Mouse (Mus musculus): ENCODE data around the gene Carmil3. TPM values are rescaled to one million over a fixed set of nuclear protein-coding genes. Genes with fewer than 3 reads are reported as not detected.

Gene Carmil3
- polyA plus RNA-seq, 1 experiment from 2014 or later, result 0.52 TPM

DNA sequence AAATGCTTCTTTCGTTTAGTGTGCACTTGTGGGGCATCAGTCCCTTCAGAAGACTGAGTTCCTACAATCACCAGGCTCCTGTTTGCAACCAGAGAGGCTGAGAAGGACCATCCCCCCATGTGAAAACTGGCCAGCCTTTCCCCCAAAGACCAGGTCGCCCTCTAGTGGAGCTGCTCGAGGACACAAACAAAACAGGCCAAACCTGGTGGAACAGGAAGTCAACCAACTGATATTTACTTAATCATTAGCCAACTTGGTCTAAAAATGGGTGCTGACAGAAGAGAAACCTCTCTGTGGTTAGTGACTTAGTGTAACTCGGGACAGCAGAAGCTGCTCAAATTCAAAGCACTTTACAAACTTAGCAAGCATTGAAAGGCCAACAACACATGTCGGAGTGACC, 66.6 kb downstream of the Carmil3 start:
- no peak overlapping the region for H3K4me3 ChIP-seq (ENCODE audit: low read depth, low read length)
- WGBS, result 16% methylated on average over 5 of the region's 5 CpGs
- no peaks in the 10 kb centered on the region for H3K9me3 ChIP-seq (ENCODE audit: control insufficient read depth)
- ATAC-seq, result no peak
- peak; percentile 96 for TF ChIP-seq CTCF (IDR thresholded peaks at IDR 0.05; ENCODE audit: low read depth)
- no peaks in the 10 kb centered on the region for H3K4me1 ChIP-seq (replicated peaks; ENCODE audit: control insufficient read depth, insufficient read depth, low read length)
- H3K9ac ChIP-seq (ENCODE audit: low read depth, low read length), result no peak overlapping the region
- H3K27ac ChIP-seq (ENCODE audit: low read depth, low read length), result peak overlapping the region; percentile 79
- H3K36me3 ChIP-seq (ENCODE audit: control insufficient read depth, insufficient read depth), result no peaks in the 10 kb centered on the region
- H3K27me3 ChIP-seq (replicated peaks; ENCODE audit: control insufficient read depth, insufficient read depth, low read length), result no peaks in the 10 kb centered on the region
- H3K4me2 ChIP-seq (replicated peaks; ENCODE audit: low read depth), result 0 out of 2 replicates have a peak overlapping the region, but pooled peaks have one; percentile 3

- Histone ChIP-seq H3K4me3 (ENCODE audit: low read depth, low read length) (no peak overlapping the region), H3K27ac (ENCODE audit: low read depth, low read length) (peak overlapping the region; percentile 79), H3K9ac (ENCODE audit: low read depth, low read length) (no peak overlapping the region), H3K36me3 (ENCODE audit: control insufficient read depth, insufficient read depth) (peaks cover 1% of the 10 kb centered on the region; the same call in 1 of the 2 replicates), H3K27me3 (replicated peaks; ENCODE audit: control insufficient read depth, insufficient read depth, low read length) (no peaks in the 10 kb centered on the region), H3K4me2 (replicated peaks; ENCODE audit: low read depth) (0 out of 2 replicates have a peak overlapping the region, but pooled peaks have one; percentile 3), H3K9me3 (ENCODE audit: control insufficient read depth) (no peaks in the 10 kb centered on the region), H3K4me1 (replicated peaks; ENCODE audit: control insufficient read depth, insufficient read depth, low read length) (no peaks in the 10 kb centered on the region)
- TF ChIP-seq CTCF (IDR thresholded peaks at IDR 0.05; ENCODE audit: low read depth), result no peak
- no peak for ATAC-seq
- WGBS, result 79% methylated on average over 3 of the region's 3 CpGs
Observed at GRCm38 (mm10) chr14:55557587-55557986, 67.1 kb downstream of the Carmil3 start.

Other genes starting within 250 kb of the Carmil3 start
- gene Dhrs4, start 11.9 kb upstream of the Carmil3 start, polyA plus RNA-seq (2015; fragmentation: Nextera tagmentation; extraction: Ambion mirVana), result 130 and 133 TPM in 2 replicates
- gene Cpne6, start 19.8 kb downstream of the Carmil3 start, polyA plus RNA-seq (2015; fragmentation: Nextera tagmentation; extraction: Ambion mirVana), result 0.24 and 0.39 TPM in 2 replicates
- gene Nrl, start 34.3 kb downstream of the Carmil3 start, polyA plus RNA-seq (2015; fragmentation: Nextera tagmentation; extraction: Ambion mirVana), result not detected in 2 replicates
- 16.7 and 17.6 TPM in 2 replicates for gene Pck2, start 49.6 kb downstream of the Carmil3 start, polyA plus RNA-seq (2015; fragmentation: Nextera tagmentation; extraction: Ambion mirVana)
- gene Dcaf11, start 69.4 kb downstream of the Carmil3 start, polyA plus RNA-seq (2015; fragmentation: Nextera tagmentation; extraction: Ambion mirVana), result 67.0 and 74.7 TPM in 2 replicates
- gene A730061H03Rik, start 69.8 kb downstream of the Carmil3 start, polyA plus RNA-seq (2015; fragmentation: Nextera tagmentation; extraction: Ambion mirVana), result 1.2 and 1.8 TPM in 2 replicates
- gene Fitm1, start 85.0 kb downstream of the Carmil3 start, polyA plus RNA-seq (2015; fragmentation: Nextera tagmentation; extraction: Ambion mirVana), result 0.48 and 0.52 TPM in 2 replicates
- 283 and 287 TPM in 2 replicates for gene Psme1, start 87.5 kb downstream of the Carmil3 start, polyA plus RNA-seq (2015; fragmentation: Nextera tagmentation; extraction: Ambion mirVana)
- gene Emc9, start 94.7 kb downstream of the Carmil3 start, polyA plus RNA-seq (2015; fragmentation: Nextera tagmentation; extraction: Ambion mirVana), result 21.6 TPM in 2 replicates
- 481 and 514 TPM in 2 replicates for gene Psme2, start 100.5 kb downstream of the Carmil3 start, polyA plus RNA-seq (2015; fragmentation: Nextera tagmentation; extraction: Ambion mirVana)
- gene Rnf31, start 101.1 kb downstream of the Carmil3 start, polyA plus RNA-seq (2015; fragmentation: Nextera tagmentation; extraction: Ambion mirVana), result 18.2 and 24.0 TPM in 2 replicates
- 44.7 and 46.9 TPM in 2 replicates for gene Irf9, start 112.9 kb downstream of the Carmil3 start, polyA plus RNA-seq (2015; fragmentation: Nextera tagmentation; extraction: Ambion mirVana)
- 29.8 and 30.1 TPM in 2 replicates for gene Rec8, start 127.4 kb downstream of the Carmil3 start, polyA plus RNA-seq (2015; fragmentation: Nextera tagmentation; extraction: Ambion mirVana)
- 28.0 and 29.8 TPM in 2 replicates for gene Ipo4, start 145.3 kb downstream of the Carmil3 start, polyA plus RNA-seq (2015; fragmentation: Nextera tagmentation; extraction: Ambion mirVana)
- 2.3 and 2.7 TPM in 2 replicates for gene Gm49378, start 147.2 kb downstream of the Carmil3 start, polyA plus RNA-seq (2015; fragmentation: Nextera tagmentation; extraction: Ambion mirVana)
- gene Tm9sf1, start 153.2 kb downstream of the Carmil3 start, polyA plus RNA-seq (2015; fragmentation: Nextera tagmentation; extraction: Ambion mirVana), result 94.6 and 95.9 TPM in 2 replicates
- 0.65 and 0.69 TPM in 2 replicates for gene Tssk4, start 159.5 kb downstream of the Carmil3 start, polyA plus RNA-seq (2015; fragmentation: Nextera tagmentation; extraction: Ambion mirVana)
- gene Mdp1, start 169.9 kb downstream of the Carmil3 start, polyA plus RNA-seq (2015; fragmentation: Nextera tagmentation; extraction: Ambion mirVana), result 85.1 and 94.0 TPM in 2 replicates
- gene Gmpr2, start 181.3 kb downstream of the Carmil3 start, polyA plus RNA-seq (2015; fragmentation: Nextera tagmentation; extraction: Ambion mirVana), result 21.3 and 24.4 TPM in 2 replicates
- gene Nedd8, start 181.5 kb downstream of the Carmil3 start, polyA plus RNA-seq (2015; fragmentation: Nextera tagmentation; extraction: Ambion mirVana), result 385 and 387 TPM in 2 replicates
- gene Tinf2, start 191.2 kb downstream of the Carmil3 start, polyA plus RNA-seq (2015; fragmentation: Nextera tagmentation; extraction: Ambion mirVana), result 20.6 and 21.9 TPM in 2 replicates
- gene Tgm1, start 223.3 kb downstream of the Carmil3 start, polyA plus RNA-seq (2015; fragmentation: Nextera tagmentation; extraction: Ambion mirVana), result 1.1 and 1.3 TPM in 2 replicates
- gene Rabggta, start 231.6 kb downstream of the Carmil3 start, polyA plus RNA-seq (2015; fragmentation: Nextera tagmentation; extraction: Ambion mirVana), result 24.0 and 25.6 TPM in 2 replicates

All from intestine, postnatal 0 days (tissue).